Comparison of ENCODE assay signal across 9 mouse cellular contexts in the genomic region with DNA sequence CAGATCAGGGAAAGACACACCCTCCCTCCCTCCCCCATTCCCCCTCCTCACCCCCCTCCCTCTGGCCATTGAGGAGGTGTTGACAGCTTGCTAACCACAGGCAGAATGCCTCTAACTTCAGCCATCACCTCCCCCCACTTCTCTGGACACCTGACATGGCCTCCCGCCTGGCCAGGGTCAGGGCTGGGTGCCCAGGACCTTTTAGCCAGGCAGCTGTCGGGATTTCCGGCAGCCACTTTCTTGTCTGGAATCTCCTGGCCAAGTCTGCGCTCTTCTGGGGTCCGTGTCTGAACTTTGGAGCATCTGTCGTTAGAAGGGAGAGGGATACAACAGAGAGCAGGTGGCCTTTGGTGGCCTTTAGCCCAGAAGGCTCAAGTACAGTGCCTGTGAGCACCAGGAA. TPM values are rescaled to one million over a fixed set of nuclear protein-coding genes. Genes with fewer than 3 reads are reported as not detected.
DNase-seq lines count a peak whose midpoint lies in the region; ATAC-seq and TF ChIP-seq lines count a peak whose summit lies in the region.
"Had no signal": no experiment of that assay in that cellular context is flagged by ENCODE, and none has a peak within 500 bp of the region (broad histone marks: within the 10 kb centered on the region; RNA-seq: fewer than 3 reads in every experiment).

No protein-coding gene starts in this region.

- ATAC-seq in heart, embryonic 11.5 days (replicated peaks; ENCODE audit: insufficient number of reproducible peaks, low FRiP score, low TSS enrichment) = peak; percentile 50; the same call in 1 of the 2 replicates
- no peak for ATAC-seq in midbrain, embryonic 16.5 days
- no peak for ATAC-seq in forebrain, embryonic 13.5 days
- no peak for ATAC-seq in erythroblast, adult 5-6 weeks (replicated peaks; ENCODE audit: low FRiP score, poor library complexity, severe bottlenecking)

- no peak overlapping the region for H3ac ChIP-seq in C2C12 (ENCODE audit: control insufficient read depth, insufficient read length, low read depth)

- DNase-seq in adipocyte (ENCODE audit: low spot score) = peak; percentile 39
- peak; percentile 47 to 81 for DNase-seq in kidney, postnatal 25 days
- no peak for DNase-seq in ovary, postnatal 14 days (ENCODE audit: low spot score)

- peak overlapping the region; percentile 74 for H3K27ac ChIP-seq in heart, embryonic 11.5 days (ENCODE audit: low read depth, low read length)
- H3K27ac ChIP-seq in midbrain, embryonic 16.5 days (ENCODE audit: low read length) = no peak overlapping the region
- no peak overlapping the region for H3K27ac ChIP-seq in forebrain, embryonic 13.5 days
- H3K27ac ChIP-seq: neural tube, embryonic 12.5 days had no signal

- H3K9ac ChIP-seq in heart, embryonic 11.5 days (ENCODE audit: low read depth, low read length) = 0 out of 2 replicates have a peak overlapping the region, but pooled peaks have one; percentile 48
- H3K9ac ChIP-seq in midbrain, embryonic 16.5 days (ENCODE audit: low read depth, low read length) = no peak overlapping the region
- H3K9ac ChIP-seq in forebrain, embryonic 13.5 days = no peak overlapping the region
- H3K9ac ChIP-seq: neural tube, embryonic 12.5 days had no signal

- no peaks in the 10 kb centered on the region for H3K79me2 ChIP-seq in C2C12 (ENCODE audit: control insufficient read depth, insufficient read depth)

- peaks cover 37% of the 10 kb centered on the region for H3K4me1 ChIP-seq in heart, embryonic 11.5 days (ENCODE audit: control insufficient read depth, insufficient read depth, low read length)
- H3K4me1 ChIP-seq in midbrain, embryonic 16.5 days (ENCODE audit: control insufficient read depth, insufficient read depth, low read length) = no peaks in the 10 kb centered on the region
- peaks cover 13% of the 10 kb centered on the region for H3K4me1 ChIP-seq in forebrain, embryonic 13.5 days
- H3K4me1 ChIP-seq: neural tube, embryonic 12.5 days had no signal

- no peaks in the 10 kb centered on the region for H3K9me3 ChIP-seq in heart, embryonic 11.5 days (replicated peaks; ENCODE audit: control insufficient read depth, low read length)
- H3K9me3 ChIP-seq in midbrain, embryonic 16.5 days (replicated peaks; ENCODE audit: control insufficient read depth, low read length, poor library complexity, severe bottlenecking) = no peaks in the 10 kb centered on the region
- no peaks in the 10 kb centered on the region for H3K9me3 ChIP-seq in forebrain, embryonic 13.5 days (replicated peaks)

- H3K79me3 ChIP-seq in C2C12 (ENCODE audit: low read depth) = no peaks in the 10 kb centered on the region

- no peaks in the 10 kb centered on the region for H3K27me3 ChIP-seq in C2C12 (ENCODE audit: control insufficient read depth, insufficient read depth, insufficient read length)
- no peaks in the 10 kb centered on the region for H3K27me3 ChIP-seq in heart, embryonic 11.5 days (ENCODE audit: control insufficient read depth, insufficient read depth, low read length)
- no peaks in the 10 kb centered on the region for H3K27me3 ChIP-seq in midbrain, embryonic 16.5 days (ENCODE audit: control insufficient read depth, insufficient read depth, low read depth, low read length)
- no peaks in the 10 kb centered on the region for H3K27me3 ChIP-seq in forebrain, embryonic 13.5 days
- H3K27me3 ChIP-seq: neural tube, embryonic 12.5 days had no signal

- 8% methylated on average over 6 of the region's 6 CpGs for WGBS in heart, embryonic 11.5 days (ENCODE audit: insufficient replicate concordance)
- WGBS in midbrain, embryonic 16.5 days = 46% methylated on average over 6 of the region's 6 CpGs
- WGBS in forebrain, embryonic 13.5 days = 41% methylated on average over 6 of the region's 6 CpGs

- H3K36me3 ChIP-seq in C2C12 (ENCODE audit: control insufficient read depth, insufficient read depth) = no peaks in the 10 kb centered on the region
- H3K36me3 ChIP-seq in heart, embryonic 11.5 days (ENCODE audit: control insufficient read depth, insufficient read depth, low read length) = no peaks in the 10 kb centered on the region
- H3K36me3 ChIP-seq in midbrain, embryonic 16.5 days (ENCODE audit: control insufficient read depth, insufficient read depth, low read length) = no peaks in the 10 kb centered on the region
- no peaks in the 10 kb centered on the region for H3K36me3 ChIP-seq in forebrain, embryonic 13.5 days (ENCODE audit: poor library complexity, severe bottlenecking)
- H3K36me3 ChIP-seq: neural tube, embryonic 12.5 days had no signal

- TF ChIP-seq CTCF in C2C12 (IDR thresholded peaks at IDR 0.05; ENCODE audit: control insufficient read depth, insufficient read depth, insufficient read length) = no peak

- H3K4me2 ChIP-seq in heart, embryonic 11.5 days = peak overlapping the region; percentile 14; the same call in 1 of the 2 replicates
- H3K4me2 ChIP-seq in midbrain, embryonic 16.5 days (ENCODE audit: low read length) = no peak overlapping the region
- H3K4me2 ChIP-seq in forebrain, embryonic 13.5 days = no peak overlapping the region
- H3K4me2 ChIP-seq: neural tube, embryonic 12.5 days had no signal

- H3K4me3 ChIP-seq in C2C12 (ENCODE audit: insufficient read depth, poor library complexity, severe bottlenecking) = no peak overlapping the region
- H3K4me3 ChIP-seq in heart, embryonic 11.5 days (ENCODE audit: low read depth, low read length) = no peak overlapping the region
- H3K4me3 ChIP-seq in midbrain, embryonic 16.5 days (ENCODE audit: low read depth, low read length) = no peak overlapping the region
- H3K4me3 ChIP-seq in forebrain, embryonic 13.5 days = no peak overlapping the region
- H3K4me3 ChIP-seq: neural tube, embryonic 12.5 days had no signal

TF ChIP-seq in C2C12, 6 proteins besides CTCF, POLR2A, EP300 and RAD21:
- TF ChIP-seq MYOG (IDR thresholded peaks at IDR 0.05; ENCODE audit: control insufficient read depth, extremely low read depth, insufficient read length) (no peak), MYOD1 (IDR thresholded peaks at IDR 0.05; ENCODE audit: control insufficient read depth, insufficient read length, low read depth) (peak; percentile 66)

RNA-seq across cellular contexts. Expression of gene Rpl29, which starts 24.0 kb away (rescaled TPM):
- 72.9 TPM for polyA plus RNA-seq in C2C12 (2012; fragmentation: generic; extraction: Trizol)
- polyA plus RNA-seq in heart, embryonic 11.5 days (2014; fragmentation: Nextera tagmentation; extraction: Ambion mirVana) = 695 and 851 TPM in 2 replicates
- 551 and 555 TPM in 2 replicates for polyA plus RNA-seq in midbrain, embryonic 16.5 days (2015; fragmentation: Nextera tagmentation; extraction: Ambion mirVana)
- polyA plus RNA-seq in forebrain, embryonic 13.5 days (2015; fragmentation: Nextera tagmentation; extraction: Ambion mirVana) = 793 and 845 TPM in 2 replicates
- 553 and 845 TPM in 2 replicates for total RNA-seq in erythroblast, adult 5-6 weeks (2015; ENCODE audit: low replicate concordance)
- total RNA-seq in erythroblast, adult 5-6 weeks (2017; ENCODE audit: low replicate concordance) = 192 and 282 TPM in 2 replicates

RNA-seq across cellular contexts. Expression of gene Acy1, which starts 32.8 kb away (rescaled TPM):
- 21.4 TPM for polyA plus RNA-seq in C2C12 (2012; fragmentation: generic; extraction: Trizol)
- polyA plus RNA-seq in heart, embryonic 11.5 days (2014; fragmentation: Nextera tagmentation; extraction: Ambion mirVana) = 23.2 and 27.7 TPM in 2 replicates
- polyA plus RNA-seq in midbrain, embryonic 16.5 days (2015; fragmentation: Nextera tagmentation; extraction: Ambion mirVana) = 19.8 and 21.6 TPM in 2 replicates
- polyA plus RNA-seq in forebrain, embryonic 13.5 days (2015; fragmentation: Nextera tagmentation; extraction: Ambion mirVana) = 35.8 and 42.2 TPM in 2 replicates
- 0.77 and 4.2 TPM in 2 replicates for total RNA-seq in erythroblast, adult 5-6 weeks (2015; ENCODE audit: low replicate concordance)
- 4.5 and 7.4 TPM in 2 replicates for total RNA-seq in erythroblast, adult 5-6 weeks (2017; ENCODE audit: low replicate concordance)

RNA-seq across cellular contexts. Expression of gene Dusp7, which starts 36.8 kb away (rescaled TPM):
- 11.0 TPM for polyA plus RNA-seq in C2C12 (2012; fragmentation: generic; extraction: Trizol)
- 19.8 and 22.0 TPM in 2 replicates for polyA plus RNA-seq in heart, embryonic 11.5 days (2014; fragmentation: Nextera tagmentation; extraction: Ambion mirVana)
- 12.3 and 13.2 TPM in 2 replicates for polyA plus RNA-seq in midbrain, embryonic 16.5 days (2015; fragmentation: Nextera tagmentation; extraction: Ambion mirVana)
- polyA plus RNA-seq in forebrain, embryonic 13.5 days (2015; fragmentation: Nextera tagmentation; extraction: Ambion mirVana) = 7.1 and 8.7 TPM in 2 replicates
- 17.5 and 19.9 TPM in 2 replicates for total RNA-seq in erythroblast, adult 5-6 weeks (2015; ENCODE audit: low replicate concordance)
- total RNA-seq in erythroblast, adult 5-6 weeks (2017; ENCODE audit: low replicate concordance) = 3.3 and 4.3 TPM in 2 replicates

RNA-seq across cellular contexts. Expression of gene Abhd14b, which starts 42.0 kb away (rescaled TPM):
- polyA plus RNA-seq in C2C12 (2012; fragmentation: generic; extraction: Trizol) = 6.1 TPM
- polyA plus RNA-seq in heart, embryonic 11.5 days (2014; fragmentation: Nextera tagmentation; extraction: Ambion mirVana) = 4.7 and 5.0 TPM in 2 replicates
- 8.8 and 10.6 TPM in 2 replicates for polyA plus RNA-seq in midbrain, embryonic 16.5 days (2015; fragmentation: Nextera tagmentation; extraction: Ambion mirVana)
- 3.0 and 4.3 TPM in 2 replicates for polyA plus RNA-seq in forebrain, embryonic 13.5 days (2015; fragmentation: Nextera tagmentation; extraction: Ambion mirVana)
- 2.5 TPM in 1 of 2 replicates, not detected in the other for total RNA-seq in erythroblast, adult 5-6 weeks (2015; ENCODE audit: low replicate concordance)
- total RNA-seq in erythroblast, adult 5-6 weeks (2017; ENCODE audit: low replicate concordance) = 0.26 TPM in 1 of 2 replicates, not detected in the other

RNA-seq across cellular contexts. Expression of gene Abhd14a, which starts 42.2 kb away (rescaled TPM):
- 18.4 TPM for polyA plus RNA-seq in C2C12 (2012; fragmentation: generic; extraction: Trizol)
- polyA plus RNA-seq in heart, embryonic 11.5 days (2014; fragmentation: Nextera tagmentation; extraction: Ambion mirVana) = 41.2 and 41.9 TPM in 2 replicates
- 71.9 and 82.0 TPM in 2 replicates for polyA plus RNA-seq in midbrain, embryonic 16.5 days (2015; fragmentation: Nextera tagmentation; extraction: Ambion mirVana)
- 40.5 and 50.9 TPM in 2 replicates for polyA plus RNA-seq in forebrain, embryonic 13.5 days (2015; fragmentation: Nextera tagmentation; extraction: Ambion mirVana)
- total RNA-seq in erythroblast, adult 5-6 weeks (2015; ENCODE audit: low replicate concordance) = 0.77 and 7.3 TPM in 2 replicates
- 0.84 and 3.2 TPM in 2 replicates for total RNA-seq in erythroblast, adult 5-6 weeks (2017; ENCODE audit: low replicate concordance)
